Mouse (Mus musculus) neutrophil, adult 59 days (primary cell): ENCODE data around the gene Miga1. TPM values are rescaled to one million over a fixed set of nuclear protein-coding genes. Genes with fewer than 3 reads are reported as not detected.

Source experiments
- total RNA-seq, 2 experiments: library from RNA; stranded (reverse); gene quantifications; 1 replicate in 1 of 2; 2 replicates in 1 of 2; pipeline ENCODE4 v1.2.4; 2023

Miga1 gene
- 1 to 10 TPM; 4.3 to 4.4 TPM for total RNA-seq

GRCm38 (mm10) chr3:152339862-152340557 lies at the start of gene Miga1:
TSS of gene Miga1 (minus strand) at chr3:152340407.

GRCm38 (mm10) chr3:152345732-152346632 lies 5.8 kb upstream of the Miga1 start, which contains the start of gene Usp33:
TSS of gene Usp33 (plus strand) at chr3:152346478.

GRCm38 (mm10) chr3:152266036-152266421 lies 74.2 kb downstream of the Miga1 start, which contains the start of gene Nexn:
TSS of gene Nexn (minus strand) at chr3:152266350.

Other genes with a start within 250 kb of the Miga1 start
- not detected for gene Gipc2, start 174.2 kb downstream of the Miga1 start, total RNA-seq
- 10 to 100 TPM; 12.0 to 13.5 TPM for gene Dnajb4, start 130.1 kb downstream of the Miga1 start, total RNA-seq
- gene Fubp1, start 130.0 kb downstream of the Miga1 start, total RNA-seq, result 10 to 100 TPM; 84.7 to 92.3 TPM
- not detected for gene Nexn, start 74.1 kb downstream of the Miga1 start, total RNA-seq
- 10 to 100 TPM; 49.0 to 58.3 TPM for gene Usp33, start 6.1 kb upstream of the Miga1 start, total RNA-seq
- gene Zzz3, start 55.1 kb upstream of the Miga1 start, total RNA-seq, result 10 to 100 TPM; 23.7 to 24.6 TPM